Mouse (Mus musculus) colon, adult 2 months (tissue): ENCODE data around the gene Sf3a1. TPM values are rescaled to one million over a fixed set of nuclear protein-coding genes. Genes with fewer than 3 reads are reported as not detected.

Experiments used
- polyA plus RNA-seq: library from polyadenylated mRNA; depleted of rRNA; stranded (reverse); fragments of >200 nt; gene quantifications from 2 replicates; pipeline ENCODE4 v1.2.3, GENCODE M21; 2012; rRNA removed

The Sf3a1 gene
- polyA plus RNA-seq: 28.2 and 29.5 TPM in 2 replicates

GRCm38 (mm10) chr11:4159808-4160708 lies at the start of gene Sf3a1, which contains the start of gene Ccdc157:
Sf3a1 (plus strand) TSS chr11:4160350.
Ccdc157 (minus strand) TSS chr11:4160293.

GRCm38 (mm10) chr11:4122742-4123579 lies 37.2 kb upstream of the Sf3a1 start, which contains the start of gene Sec14l2:
Sec14l2 (minus strand) TSS chr11:4123415.

GRCm38 (mm10) chr11:4134986-4135935 lies 24.9 kb upstream of the Sf3a1 start, which contains the start of gene Rnf215:
Rnf215 (plus strand) TSS chr11:4135202.

GRCm38 (mm10) chr11:4186486-4187317 lies 26.6 kb downstream of the Sf3a1 start, which contains the start of gene Tbc1d10a:
Tbc1d10a (plus strand) TSS chr11:4186789.

GRCm38 (mm10) chr11:4217914-4218629 lies 57.9 kb downstream of the Sf3a1 start, which contains the start of gene Castor1:
Castor1 (plus strand) TSS chr11:4218225.

Other genes starting within 250 kb of the Sf3a1 start
- gene Slc35e4, start 245.7 kb upstream of the Sf3a1 start, polyA plus RNA-seq: 22.2 and 26.5 TPM in 2 replicates
- 111 and 118 TPM in 2 replicates for gene Tcn2, start 228.2 kb upstream of the Sf3a1 start, polyA plus RNA-seq
- 25.5 and 26.9 TPM in 2 replicates for gene Pes1, start 196.4 kb upstream of the Sf3a1 start, polyA plus RNA-seq
- not detected in 2 replicates for gene 4930556J24Rik, start 183.6 kb upstream of the Sf3a1 start, polyA plus RNA-seq
- 138 and 161 TPM in 2 replicates for gene Gal3st1, start 176.7 kb upstream of the Sf3a1 start, polyA plus RNA-seq
- gene Sec14l4, start 128.9 kb upstream of the Sf3a1 start, polyA plus RNA-seq: 0.30 and 0.40 TPM in 2 replicates
- not detected in 2 replicates for gene Sec14l3, start 95.5 kb upstream of the Sf3a1 start, polyA plus RNA-seq
- 18.6 and 19.6 TPM in 2 replicates for gene Mtfp1, start 64.9 kb upstream of the Sf3a1 start, polyA plus RNA-seq
- 1.8 and 2.2 TPM in 2 replicates for gene Sec14l2, start 36.9 kb upstream of the Sf3a1 start, polyA plus RNA-seq
- gene Rnf215, start 25.1 kb upstream of the Sf3a1 start, polyA plus RNA-seq: 20.2 and 23.7 TPM in 2 replicates
- gene Ccdc157, start 57 bp upstream of the Sf3a1 start, polyA plus RNA-seq: 6.9 TPM in 2 replicates
- gene Tbc1d10a, start 26.4 kb downstream of the Sf3a1 start, polyA plus RNA-seq: 50.0 and 51.8 TPM in 2 replicates
- gene Castor1, start 57.9 kb downstream of the Sf3a1 start, polyA plus RNA-seq: 8.6 and 10.4 TPM in 2 replicates
- 0.23 and 0.27 TPM in 2 replicates for gene Osm, start 76.1 kb downstream of the Sf3a1 start, polyA plus RNA-seq
- 3.1 and 3.7 TPM in 2 replicates for gene Lif, start 97.2 kb downstream of the Sf3a1 start, polyA plus RNA-seq